23 mouse cellular contexts compared by ENCODE assay signal in the genomic region with DNA sequence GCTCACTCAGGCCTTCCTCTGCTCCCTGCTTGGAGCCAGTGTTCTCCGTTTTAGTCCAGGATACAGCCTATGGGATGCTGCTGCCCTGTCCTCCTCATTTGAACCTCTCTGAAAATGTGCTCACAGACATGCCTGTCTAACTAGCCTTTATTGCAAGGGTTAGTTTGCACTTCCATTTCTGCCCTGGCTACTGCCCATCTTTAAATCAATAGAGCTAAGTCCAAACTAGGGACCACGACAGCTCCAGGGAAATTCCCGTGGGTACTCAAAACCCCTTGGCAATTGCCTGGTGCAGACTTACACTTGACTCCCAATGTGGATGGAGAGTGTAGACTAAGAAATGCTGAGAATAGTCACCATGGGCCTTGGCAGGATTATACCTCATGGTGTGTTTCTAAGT.
DNase-seq lines count a peak whose midpoint lies in the region; ATAC-seq and TF ChIP-seq lines count a peak whose summit lies in the region.
"Had no signal": no experiment of that assay in that cellular context is flagged by ENCODE, and none has a peak within 500 bp of the region (broad histone marks: within the 10 kb centered on the region; RNA-seq: fewer than 3 reads in every experiment).

No protein-coding gene starts in this region.

- H3K4me2 ChIP-seq in heart, embryonic 12.5 days = no peak overlapping the region
- H3K4me2 ChIP-seq in hindbrain, embryonic 15.5 days = no peak overlapping the region
- no peak overlapping the region for H3K4me2 ChIP-seq in lung, embryonic 14.5 days
- H3K4me2 ChIP-seq: embryonic facial prominence, embryonic 15.5 days; forebrain, embryonic 13.5 days; heart, embryonic 13.5 days had no signal

- H3K27me3 ChIP-seq in heart, embryonic 12.5 days (replicated peaks) = no peaks in the 10 kb centered on the region
- H3K27me3 ChIP-seq in hindbrain, embryonic 15.5 days = no peaks in the 10 kb centered on the region
- no peaks in the 10 kb centered on the region for H3K27me3 ChIP-seq in hindbrain, embryonic 10.5 days (ENCODE audit: insufficient read depth, poor library complexity, severe bottlenecking)
- no peaks in the 10 kb centered on the region for H3K27me3 ChIP-seq in lung, embryonic 14.5 days (ENCODE audit: insufficient read depth, low read length)
- H3K27me3 ChIP-seq: embryonic facial prominence, embryonic 15.5 days; forebrain, embryonic 13.5 days; heart, embryonic 13.5 days had no signal

- no peak overlapping the region for H3K4me3 ChIP-seq in heart, embryonic 12.5 days
- no peak overlapping the region for H3K4me3 ChIP-seq in hindbrain, embryonic 15.5 days
- H3K4me3 ChIP-seq in hindbrain, embryonic 10.5 days = no peak overlapping the region
- no peak overlapping the region for H3K4me3 ChIP-seq in lung, embryonic 14.5 days (ENCODE audit: low read depth, low read length)
- H3K4me3 ChIP-seq in lung, adult 2 months (replicated peaks; ENCODE audit: extremely low read depth, low read depth, low read length) = no peak overlapping the region
- H3K4me3 ChIP-seq in embryonic fibroblast, embryonic 13.5 days (ENCODE audit: insufficient read depth, low read length) = no peak overlapping the region
- H3K4me3 ChIP-seq: embryonic facial prominence, embryonic 15.5 days; erythroblast, embryonic 14.5 days; forebrain, embryonic 13.5 days; gastrocnemius, adult 2 months; heart, embryonic 13.5 days had no signal

- no peak overlapping the region for H3K27ac ChIP-seq in heart, embryonic 12.5 days (ENCODE audit: poor library complexity, severe bottlenecking)
- H3K27ac ChIP-seq in hindbrain, embryonic 15.5 days (replicated peaks) = 0 out of 2 replicates have a peak overlapping the region, but pooled peaks have one; percentile 31
- H3K27ac ChIP-seq in hindbrain, embryonic 10.5 days = no peak overlapping the region
- H3K27ac ChIP-seq in lung, embryonic 14.5 days (ENCODE audit: low read depth) = peak overlapping the region; percentile 36; the same call in 1 of the 2 replicates
- H3K27ac ChIP-seq in embryonic fibroblast, embryonic 13.5 days (ENCODE audit: insufficient read depth, low read length) = peak overlapping the region; percentile 1; the same call in 1 of the 2 replicates
- H3K27ac ChIP-seq: forebrain, embryonic 13.5 days; gastrocnemius, adult 2 months; heart, embryonic 13.5 days had no signal

- no peaks in the 10 kb centered on the region for H3K36me3 ChIP-seq in heart, embryonic 12.5 days
- H3K36me3 ChIP-seq in hindbrain, embryonic 15.5 days = no peaks in the 10 kb centered on the region
- H3K36me3 ChIP-seq in hindbrain, embryonic 10.5 days = no peaks in the 10 kb centered on the region
- H3K36me3 ChIP-seq in lung, embryonic 14.5 days (ENCODE audit: insufficient read depth) = no peaks in the 10 kb centered on the region
- H3K36me3 ChIP-seq: embryonic facial prominence, embryonic 15.5 days; heart, embryonic 13.5 days had no signal

- TF ChIP-seq POLR2A in lung, adult 2 months (IDR thresholded peaks at IDR 0.05; ENCODE audit: borderline replicate concordance, extremely low read depth, low read depth, low read length) = no peak
- no peak for TF ChIP-seq POLR2A in embryonic fibroblast, embryonic 13.5 days (IDR thresholded peaks at IDR 0.05; ENCODE audit: low read depth, low read length)

- WGBS in heart, embryonic 12.5 days = 69% methylated on average over 3 of the region's 3 CpGs
- WGBS in hindbrain, embryonic 15.5 days = 64% methylated on average over 3 of the region's 3 CpGs
- 83% methylated on average over 3 of the region's 3 CpGs for WGBS in hindbrain, embryonic 10.5 days
- 68% methylated on average over 3 of the region's 3 CpGs for WGBS in lung, embryonic 14.5 days
- WGBS in lung, adult 2 months = 56% methylated on average over 3 of the region's 3 CpGs

- no peaks in the 10 kb centered on the region for H3K9me3 ChIP-seq in heart, embryonic 12.5 days (replicated peaks)
- H3K9me3 ChIP-seq in hindbrain, embryonic 15.5 days = no peaks in the 10 kb centered on the region
- no peaks in the 10 kb centered on the region for H3K9me3 ChIP-seq in hindbrain, embryonic 10.5 days
- no peaks in the 10 kb centered on the region for H3K9me3 ChIP-seq in lung, embryonic 14.5 days (ENCODE audit: low read depth, low read length)
- H3K9me3 ChIP-seq: embryonic facial prominence, embryonic 15.5 days; forebrain, embryonic 13.5 days; heart, embryonic 13.5 days had no signal

- no peaks in the 10 kb centered on the region for H3K4me1 ChIP-seq in heart, embryonic 12.5 days (replicated peaks)
- peaks cover 24% of the 10 kb centered on the region for H3K4me1 ChIP-seq in hindbrain, embryonic 15.5 days (replicated peaks)
- no peaks in the 10 kb centered on the region for H3K4me1 ChIP-seq in hindbrain, embryonic 10.5 days (replicated peaks)
- H3K4me1 ChIP-seq in lung, embryonic 14.5 days (ENCODE audit: insufficient read depth) = peaks cover 7% of the 10 kb centered on the region; the same call in 1 of the 2 replicates
- peaks cover 3% of the 10 kb centered on the region; the same call in 1 of the 2 replicates for H3K4me1 ChIP-seq in lung, adult 2 months (ENCODE audit: control insufficient read depth, insufficient read depth, low read length)
- peaks cover 7% of the 10 kb centered on the region for H3K4me1 ChIP-seq in embryonic fibroblast, embryonic 13.5 days (ENCODE audit: control insufficient read depth, insufficient read depth, low read length)

- no peak for ATAC-seq in heart, embryonic 12.5 days (ENCODE audit: insufficient number of reproducible peaks, low FRiP score)
- ATAC-seq in hindbrain, embryonic 15.5 days (ENCODE audit: low FRiP score, low read depth) = no peak
- no peak; the same call in 1 of the 2 replicates for ATAC-seq in lung, embryonic 14.5 days (ENCODE audit: insufficient read depth)
- ATAC-seq: CD4-positive, CD25-positive, alpha-beta regulatory T cell, adult 4 months; forebrain, embryonic 13.5 days; hindbrain, embryonic 16.5 days; inflammation-experienced regulatory T-cells, adult 6 months; intestine, embryonic 16.5 days had no signal

- no peak for TF ChIP-seq CTCF in lung, embryonic 14.5 days (IDR thresholded peaks at IDR 0.05; ENCODE audit: low read depth)
- no peak for TF ChIP-seq CTCF in lung, adult 2 months (IDR thresholded peaks at IDR 0.05; ENCODE audit: insufficient read depth, low read length)
- TF ChIP-seq CTCF in embryonic fibroblast, embryonic 13.5 days (IDR thresholded peaks at IDR 0.05; ENCODE audit: borderline replicate concordance, insufficient read depth, low read length) = no peak

- no peak overlapping the region for H3K9ac ChIP-seq in heart, embryonic 12.5 days
- H3K9ac ChIP-seq in hindbrain, embryonic 15.5 days = no peak overlapping the region
- no peak overlapping the region for H3K9ac ChIP-seq in lung, embryonic 14.5 days
- H3K9ac ChIP-seq: embryonic facial prominence, embryonic 15.5 days; forebrain, embryonic 13.5 days; forebrain, postnatal 0 days; heart, embryonic 13.5 days had no signal

- DNase-seq in heart, adult 11 months = peak; percentile 90
- DNase-seq in hindbrain, embryonic 10.5 days (ENCODE audit: low spot score) = no peak
- DNase-seq in lung, embryonic 14.5 days = no peak
- no peak for DNase-seq in lung, adult 2 months
- no peak for DNase-seq in cerebellum, postnatal 10 days
- DNase-seq: cerebellum, adult 11 months; cerebellum, adult 2 months; cerebellum, adult 9-11 months; cerebellum, postnatal 36 days; gastrocnemius, postnatal 14 days had no signal

Comparison
In these comparisons a context has a peak if more than half of its experiments do, and no peak if none do; other contexts are left out.
1. H3K27ac ChIP-seq: peak in hindbrain, embryonic 15.5 days (single experiment), lung, embryonic 14.5 days (single experiment) and embryonic fibroblast, embryonic 13.5 days (single experiment); none in heart, embryonic 12.5 days (single experiment) and hindbrain, embryonic 10.5 days (single experiment).